Mouse (Mus musculus) left cerebral cortex, postnatal 14 days (tissue): Measurements from ENCODE around the gene Fli1. TPM values are rescaled to one million over a fixed set of nuclear protein-coding genes. Genes with fewer than 3 reads are reported as not detected.
A peak's percentile ranks its signal among the peaks of the same experiment; 100 is the strongest.

ENCODE experiments used
- DNase-seq, 2 experiments: peaks; one replicate each; pipeline ENCODE4 v3.0.0; 2021 to 2022; ENCODE audit warnings: low spot score in 2 of 2, mixed read lengths in 1 of 2
- intact Hi-C: fragments of 180-260 bp; cut with DNase I; formaldehyde crosslinking; loops from one replicate; pipeline ENCODE4 v1.15.1; 2025
- long read RNA-seq, 2 experiments: library from polyadenylated mRNA; stranded (forward); transcript quantifications; one replicate each; pipeline ENCODE4 v2.0.0; 2021
- total RNA-seq, 2 experiments: library from RNA; stranded (reverse); gene quantifications; 2 replicates each; pipeline ENCODE4 v1.2.3; 2021

Fli1 gene
- 1 to 10 TPM; 7.6 to 7.8 TPM for total RNA-seq
- long read RNA-seq, experiment 1, transcript Fli1-201 (9 exons, 3,318 nt), result major isoform, 6 of 9 reads
- long read RNA-seq, experiment 1, partial matches to known transcripts, result 3 of 9 reads
- long read RNA-seq, experiment 1, other reads (novel, unspliced or antisense), result 0 of 9 reads
- long read RNA-seq, experiment 2, partial matches to known transcripts, result 0 of 4 reads
- long read RNA-seq, experiment 2, other reads (novel, unspliced or antisense), result 0 of 4 reads

DNA sequence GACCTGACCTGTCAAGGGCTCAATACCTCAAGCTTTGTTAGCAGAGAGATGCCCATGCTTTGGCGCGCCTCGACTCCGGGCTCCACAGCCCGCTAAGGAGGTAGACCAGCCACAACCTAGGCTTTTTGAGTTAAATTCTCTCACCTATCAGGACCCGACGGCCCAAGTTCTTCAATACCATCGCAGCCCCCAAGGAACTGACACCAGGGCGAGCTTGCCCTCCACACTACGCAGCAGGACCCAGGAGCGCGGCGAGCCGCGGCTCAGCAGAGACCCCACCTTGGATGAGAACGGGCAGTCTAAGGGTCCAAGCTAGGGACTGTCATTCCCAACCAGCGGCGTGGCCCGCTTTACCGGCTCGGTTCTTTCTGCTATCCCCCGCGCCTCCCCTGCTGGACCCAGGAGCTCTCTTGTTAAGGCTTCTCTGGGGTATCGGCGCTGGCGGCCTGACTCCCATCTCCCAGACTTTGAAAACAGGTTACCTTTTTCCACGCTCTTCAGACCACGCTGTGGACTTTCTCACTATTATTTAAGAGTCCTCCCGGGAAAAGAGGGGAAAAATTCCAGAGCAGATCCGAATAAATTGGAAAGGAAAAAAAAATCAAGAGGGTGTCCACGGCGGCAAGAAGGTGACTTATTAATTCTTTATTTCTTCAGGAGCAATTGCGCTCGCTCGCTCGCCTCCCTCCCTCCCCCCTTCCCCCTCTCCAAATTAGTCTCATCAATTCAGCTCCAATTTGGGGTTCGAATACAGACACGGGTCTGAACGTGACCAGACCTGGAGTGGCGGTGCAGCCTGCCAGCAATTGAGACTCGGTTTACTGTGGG, at the start of gene Fli1:
Gene Fli1, minus strand, starts transcription at position 650 of the 828 bp plus-strand sequence.
- no peak for DNase-seq
- intact Hi-C loops, result no loop called here

DNA sequence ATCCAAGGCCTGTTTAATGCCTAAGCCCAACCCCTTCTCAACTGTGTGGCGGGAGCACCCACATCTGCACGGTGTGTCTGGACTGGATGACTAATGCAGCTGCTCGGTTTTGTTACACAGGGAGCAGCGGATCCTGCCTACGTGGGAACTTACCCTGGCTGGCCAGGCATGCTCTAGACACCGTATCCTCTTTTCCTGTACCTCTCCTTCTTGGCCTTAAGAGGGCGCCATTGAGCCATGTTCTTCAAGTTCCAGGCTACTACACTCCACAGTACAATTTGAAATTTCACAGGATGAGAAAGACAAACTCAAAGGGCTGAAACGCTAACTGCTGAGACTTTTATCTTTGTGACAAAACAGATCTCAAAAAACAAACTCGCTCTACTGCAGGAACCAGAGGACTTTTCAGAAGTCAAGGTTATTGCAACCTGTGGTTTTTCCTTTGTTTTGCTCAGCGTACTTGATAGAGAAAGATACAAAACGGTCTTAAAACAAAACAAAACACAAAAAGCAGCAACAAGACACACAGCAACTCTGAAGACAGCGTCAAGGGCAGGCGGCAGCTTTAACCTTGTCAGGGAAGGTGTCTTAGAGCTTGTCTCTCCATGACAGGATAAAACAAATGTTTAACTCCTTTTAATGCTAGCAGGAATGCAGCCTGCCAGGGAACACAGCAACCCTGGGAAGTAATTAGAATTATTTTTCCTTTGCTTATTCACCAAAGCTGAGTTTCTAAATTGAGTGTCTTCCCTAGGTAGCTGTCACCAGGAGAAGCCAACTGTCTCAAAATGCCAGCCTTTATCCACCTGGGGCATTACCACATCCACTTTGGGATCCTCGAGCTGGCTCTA, 49.3 kb upstream of the Fli1 start:
- peak; percentile 81 to 82 for DNase-seq
- intact Hi-C loops, result loop anchor here (1.0 to 10.0 kb wide), 5 partner anchors 103 to 655 kb away; no protein-coding TSS in a partner anchor

DNA sequence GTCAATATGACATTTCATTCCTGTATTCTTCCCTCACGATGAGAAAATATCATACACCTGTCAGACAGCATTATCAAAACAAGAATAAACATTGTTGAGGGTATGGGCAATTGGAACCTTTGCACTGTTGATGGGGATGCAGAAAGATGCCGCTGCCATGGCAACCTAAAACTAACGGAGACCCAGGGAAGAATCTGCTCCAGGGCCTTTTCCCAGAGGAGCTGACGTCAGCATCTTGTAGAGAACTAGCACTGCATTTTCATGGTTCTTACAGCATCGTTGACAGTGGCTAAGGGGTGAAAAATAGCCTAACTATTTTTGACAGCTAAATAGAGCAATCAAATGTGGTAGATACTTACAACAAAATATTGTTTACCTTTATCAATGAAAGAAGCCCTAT, 47.9 kb upstream of the Fli1 start:
- intact Hi-C loops, result loop anchor here (1.0 to 10.0 kb wide), 5 partner anchors 104 to 656 kb away; no protein-coding TSS in a partner anchor
- DNase-seq, result no peak

DNA sequence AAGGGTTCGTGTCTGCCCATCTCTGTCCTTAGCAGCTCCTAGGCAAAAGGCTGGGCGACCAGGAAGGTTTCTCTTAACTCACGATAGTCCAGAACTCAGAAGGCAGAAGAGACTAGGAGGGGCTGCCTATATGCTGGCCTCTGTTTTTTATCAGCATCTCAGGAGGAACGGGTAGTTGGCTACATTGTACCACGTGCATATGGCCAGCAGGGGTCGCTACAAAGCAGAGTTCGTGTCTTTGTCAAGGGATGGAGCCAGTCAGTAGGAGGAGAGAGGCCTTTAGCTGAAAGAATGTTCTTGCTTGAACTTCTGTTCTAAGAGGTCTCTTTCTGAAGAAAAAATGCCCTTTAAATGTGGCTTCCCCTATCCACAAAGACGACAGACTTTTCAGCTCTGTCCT, 47.2 kb upstream of the Fli1 start:
- peak; percentile 82 to 88 for DNase-seq
- intact Hi-C loops, result loop anchor here (1.0 to 10.0 kb wide), 6 partner anchors 105 to 657 kb away; no protein-coding TSS in a partner anchor

DNA sequence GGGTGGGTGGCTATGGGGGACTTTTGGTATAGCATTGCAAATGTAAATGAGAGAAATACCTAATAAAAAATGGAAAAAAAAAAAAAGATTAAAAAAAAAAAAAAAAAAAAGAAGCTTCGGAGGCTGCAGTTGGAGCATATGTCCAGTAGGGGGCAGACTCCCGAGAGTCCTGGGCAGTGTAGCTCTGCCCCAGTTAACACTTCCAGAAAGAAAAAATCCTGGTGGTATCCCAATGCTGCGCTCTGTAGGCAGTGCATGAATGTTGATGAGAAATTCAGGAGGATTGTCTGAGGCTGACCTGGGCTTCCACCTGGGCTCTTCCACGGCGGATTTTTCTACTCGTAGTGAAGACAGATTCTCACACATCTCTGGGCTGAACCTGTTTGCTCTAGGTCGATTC, 42.7 kb upstream of the Fli1 start:
- DNase-seq, result no peak
- intact Hi-C loops, result loop anchor here (10.0 kb wide), 1 partner anchor 311 kb away; no protein-coding TSS in a partner anchor

DNA sequence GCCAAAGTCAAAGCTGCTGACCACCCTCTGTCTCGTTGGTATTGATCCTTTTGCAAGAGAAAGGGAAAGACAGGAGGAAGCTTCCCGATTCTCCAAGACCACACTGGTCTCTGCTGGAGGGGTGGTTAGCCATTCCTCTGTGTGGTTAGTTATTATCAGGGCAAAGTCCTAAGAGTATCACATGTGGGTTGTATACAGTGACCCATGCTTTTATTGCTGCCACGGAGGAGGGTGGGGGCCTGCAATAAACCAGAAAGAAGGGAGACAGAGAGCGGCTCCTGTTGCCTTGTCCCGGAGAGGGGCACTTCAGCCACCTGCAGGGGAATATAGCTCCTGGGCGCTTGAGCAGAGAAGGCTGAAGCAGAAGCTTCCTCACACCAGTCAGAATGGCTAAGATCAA, 41.2 kb upstream of the Fli1 start:
- DNase-seq, result no peak
- intact Hi-C loops, result loop anchor here (10.0 kb wide), 1 partner anchor 309 kb away; no protein-coding TSS in a partner anchor

- DNase-seq, result no peak
- intact Hi-C loops, result loop anchor here (10.0 kb wide), 1 partner anchor 307 kb away; no protein-coding TSS in a partner anchor
Observed at GRCm38 (mm10) chr9:32581851-32582573, 39.4 kb upstream of the Fli1 start.

GRCm38 (mm10) chr9:32578411-32578810, 35.8 kb upstream of the Fli1 start:
- no peak for DNase-seq
- intact Hi-C loops, result no loop called here

- no peak for DNase-seq
- intact Hi-C loops, result no loop called here
Observed at GRCm38 (mm10) chr9:32573638-32574037, 31.0 kb upstream of the Fli1 start.

DNA sequence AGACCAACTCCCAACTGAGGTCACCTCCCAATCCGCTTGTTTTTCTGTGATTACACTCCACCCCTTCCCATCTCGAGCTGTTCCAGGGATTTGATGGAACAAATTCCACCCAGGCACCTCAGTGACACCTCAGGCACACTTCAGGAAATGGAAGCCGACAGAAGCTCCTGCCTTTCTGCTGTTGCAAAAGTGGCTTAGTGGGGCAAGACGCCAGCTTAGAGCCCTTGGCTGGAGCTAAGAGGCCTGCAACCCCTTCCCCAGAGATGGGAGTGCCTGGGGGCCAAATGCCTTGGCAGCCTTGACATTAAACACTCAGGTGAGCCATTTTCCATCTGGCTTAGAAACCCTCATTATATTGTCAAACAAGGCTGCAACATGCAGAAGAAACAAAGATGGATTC, 29.0 kb upstream of the Fli1 start:
- intact Hi-C loops, result no loop called here
- DNase-seq, result no peak

DNA sequence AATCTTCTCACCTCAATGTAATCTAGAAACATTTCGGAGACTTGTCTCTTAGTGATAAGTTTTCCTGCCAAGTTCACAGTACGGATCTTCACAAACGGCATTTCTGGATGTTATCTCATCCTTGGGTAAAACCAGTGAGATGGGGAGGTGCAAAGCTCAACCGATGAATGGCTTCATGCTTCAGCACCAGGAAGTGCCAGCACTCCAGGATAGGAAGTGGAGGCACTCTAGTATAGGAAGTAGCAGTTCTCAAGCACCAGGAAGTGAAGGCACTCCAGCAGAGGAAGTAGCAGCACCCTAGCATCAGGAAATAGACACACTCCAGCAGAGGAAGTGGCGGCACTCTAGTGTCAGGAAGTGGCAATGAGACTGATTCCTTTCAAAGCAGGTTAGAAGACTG, 27.9 kb upstream of the Fli1 start:
- intact Hi-C loops, result no loop called here
- DNase-seq, result no peak

- intact Hi-C loops, result no loop called here
- no peak for DNase-seq
Observed at GRCm38 (mm10) chr9:32569261-32569660, 26.6 kb upstream of the Fli1 start.

- intact Hi-C loops, result no loop called here
- no peak for DNase-seq
Observed at GRCm38 (mm10) chr9:32567603-32568002, 24.9 kb upstream of the Fli1 start.

DNA sequence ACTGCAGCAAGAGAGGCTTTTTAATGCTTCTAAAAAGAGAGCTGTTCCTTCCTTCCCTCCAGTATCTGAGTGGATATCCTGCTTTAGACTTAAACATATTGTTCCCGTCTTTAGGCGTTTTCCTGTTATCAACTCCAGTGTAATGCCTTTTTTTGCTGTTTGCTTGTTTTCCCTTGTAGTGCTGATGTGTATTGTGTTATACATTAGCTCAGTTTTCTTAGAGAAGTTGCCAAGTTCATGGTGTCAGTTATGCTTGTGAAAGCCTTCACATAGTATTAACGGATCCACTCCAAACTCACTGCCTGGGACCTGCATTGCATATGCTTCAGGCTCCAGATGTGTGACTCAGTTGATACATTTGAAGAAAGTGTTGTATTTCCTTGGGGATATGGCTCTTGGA, 22.6 kb upstream of the Fli1 start:
- no peak for DNase-seq
- intact Hi-C loops, result no loop called here

GRCm38 (mm10) chr9:32562837-32563236, 20.2 kb upstream of the Fli1 start:
- intact Hi-C loops, result loop anchor here (5.0 kb wide), 1 partner anchor 156 kb away; no protein-coding TSS in a partner anchor
- no peak for DNase-seq

DNA sequence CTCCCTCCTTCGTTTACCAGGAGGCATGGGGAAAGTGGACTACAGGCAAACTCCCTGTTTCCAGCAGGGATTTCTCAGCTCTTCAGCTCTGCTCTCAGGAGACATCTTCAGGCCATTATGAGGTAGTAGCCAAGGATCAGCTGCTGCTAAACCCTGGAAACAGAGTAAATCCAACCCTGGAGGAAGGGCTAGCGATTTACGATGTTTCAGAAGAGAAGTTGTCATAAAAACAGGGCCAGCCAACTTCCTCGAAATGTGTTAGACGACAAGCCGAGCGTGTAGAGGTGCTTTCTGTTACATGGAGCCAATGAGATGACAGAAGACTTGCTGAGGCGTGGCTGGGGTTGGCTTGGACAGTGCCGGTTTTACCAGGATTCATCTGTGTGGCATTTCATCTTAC, 19.7 kb upstream of the Fli1 start:
- DNase-seq, result peak in 1 of 2 experiments; percentile 28
- intact Hi-C loops, result loop anchor here (5.0 kb wide), 1 partner anchor 155 kb away; no protein-coding TSS in a partner anchor

DNA sequence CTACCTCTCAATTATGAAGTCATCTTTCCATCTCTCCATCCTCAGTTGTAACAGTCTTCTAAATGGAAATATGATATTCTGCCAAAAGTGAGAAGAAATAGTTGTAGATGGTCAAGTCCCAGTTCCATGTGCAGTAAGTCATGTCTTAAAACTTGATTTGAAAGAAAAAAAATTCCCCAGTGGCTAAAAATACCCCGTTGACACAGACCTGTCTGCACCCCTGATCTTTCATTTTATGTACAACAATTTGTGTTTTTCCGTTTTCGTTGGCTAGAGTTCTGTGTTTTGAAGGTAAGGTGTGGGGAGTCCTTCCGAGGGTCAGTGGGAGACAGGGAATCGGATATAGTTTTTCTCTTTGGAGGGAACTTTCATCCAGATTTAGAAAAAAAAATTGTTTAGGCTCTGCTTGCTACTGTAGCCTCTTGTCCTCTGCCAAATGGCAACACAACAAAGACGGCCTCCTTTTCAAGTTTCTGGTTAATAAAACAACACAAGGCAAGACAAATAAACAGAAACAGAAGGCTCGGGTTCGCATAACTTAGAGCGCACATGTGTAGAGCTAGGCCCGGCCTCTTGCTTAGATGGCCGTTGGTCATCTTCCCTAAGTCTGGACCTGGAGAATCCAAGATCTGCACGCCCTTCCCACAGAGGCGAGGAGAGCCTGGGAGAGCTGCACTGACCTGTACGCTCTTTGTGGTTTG, 18.7 kb upstream of the Fli1 start:
- no peak for DNase-seq
- intact Hi-C loops, result loop anchor here (5.0 kb wide), 1 partner anchor 154 kb away; no protein-coding TSS in a partner anchor

- intact Hi-C loops, result loop anchor here (5.0 kb wide), 1 partner anchor 153 kb away; no protein-coding TSS in a partner anchor
- DNase-seq, result no peak
Observed at GRCm38 (mm10) chr9:32559859-32560258, 17.2 kb upstream of the Fli1 start.
